ENCODE assay signal across 26 mouse cellular contexts in the genomic region with DNA sequence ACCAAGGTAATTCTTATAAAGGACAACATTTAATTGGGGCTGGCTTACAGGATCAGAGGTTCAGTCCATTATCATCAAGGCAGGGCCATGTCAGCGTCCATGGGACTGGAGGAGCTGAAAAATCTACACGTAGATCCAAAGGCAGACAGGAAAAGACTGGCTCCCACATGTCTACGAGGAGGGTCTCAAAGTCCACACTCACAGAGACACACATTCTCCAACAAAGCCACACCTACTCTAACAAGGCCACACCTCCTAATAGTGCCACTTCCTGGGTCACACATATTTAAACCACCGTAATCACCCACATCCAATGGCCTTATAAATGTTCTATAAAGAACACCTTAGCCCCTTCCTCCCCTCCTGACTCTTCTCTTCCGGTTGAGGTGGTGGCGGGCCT. TPM values are rescaled to one million over a fixed set of nuclear protein-coding genes. Genes with fewer than 3 reads are reported as not detected.
DNase-seq lines count a peak whose midpoint lies in the region; ATAC-seq and TF ChIP-seq lines count a peak whose summit lies in the region.
"Had no signal": no experiment of that assay in that cellular context is flagged by ENCODE, and none has a peak within 500 bp of the region (broad histone marks: within the 10 kb centered on the region; RNA-seq: fewer than 3 reads in every experiment).

No protein-coding gene starts in this region.

- no peak overlapping the region for H3K4me2 ChIP-seq in liver, postnatal 0 days (ENCODE audit: low read depth, low read length)
- no peak overlapping the region for H3K4me2 ChIP-seq in liver, embryonic 12.5 days
- H3K4me2 ChIP-seq in intestine, embryonic 15.5 days (replicated peaks) = no peak overlapping the region
- H3K4me2 ChIP-seq: embryonic facial prominence, embryonic 12.5 days; embryonic facial prominence, embryonic 15.5 days; heart, embryonic 12.5 days; heart, embryonic 15.5 days; hindbrain, embryonic 14.5 days had no signal

- no peaks in the 10 kb centered on the region for H3K27me3 ChIP-seq in liver, postnatal 0 days (ENCODE audit: insufficient read depth, low read length)
- H3K27me3 ChIP-seq in liver, embryonic 12.5 days (replicated peaks) = peaks cover 8% of the 10 kb centered on the region; the same call in 1 of the 2 replicates
- H3K27me3 ChIP-seq in intestine, embryonic 15.5 days (replicated peaks) = no peaks in the 10 kb centered on the region
- no peaks in the 10 kb centered on the region for H3K27me3 ChIP-seq in small intestine, adult 2 months (ENCODE audit: control insufficient read depth, insufficient read depth, low read length)
- H3K27me3 ChIP-seq: embryonic facial prominence, embryonic 15.5 days; heart, embryonic 12.5 days; heart, embryonic 15.5 days had no signal

- ATAC-seq in liver, postnatal 0 days = no peak
- no peak for ATAC-seq in liver, embryonic 12.5 days
- peak; percentile 54 for ATAC-seq in intestine, embryonic 15.5 days
- ATAC-seq: activated CD4-positive, CD25-positive, alpha-beta regulatory T cell, adult 4 months; CD4-positive, CD25-positive, alpha-beta regulatory T cell, adult 4 months; forebrain, embryonic 14.5 days; forebrain, postnatal 0 days; hindbrain, postnatal 0 days had no signal

- peaks cover 22% of the 10 kb centered on the region for H3K4me1 ChIP-seq in liver, postnatal 0 days (ENCODE audit: insufficient read depth)
- peaks cover 31% of the 10 kb centered on the region for H3K4me1 ChIP-seq in liver, embryonic 12.5 days
- H3K4me1 ChIP-seq in intestine, embryonic 15.5 days (replicated peaks) = peaks cover 12% of the 10 kb centered on the region; the same call in 1 of the 2 replicates
- peaks cover 10% of the 10 kb centered on the region for H3K4me1 ChIP-seq in small intestine, adult 2 months (ENCODE audit: control insufficient read depth, insufficient read depth, insufficient read length, low read length)

- H3K9ac ChIP-seq in liver, postnatal 0 days (replicated peaks) = no peak overlapping the region
- H3K9ac ChIP-seq in liver, embryonic 12.5 days = no peak overlapping the region
- no peak overlapping the region for H3K9ac ChIP-seq in intestine, embryonic 15.5 days
- H3K9ac ChIP-seq: embryonic facial prominence, embryonic 12.5 days; embryonic facial prominence, embryonic 15.5 days; forebrain, postnatal 0 days; heart, embryonic 12.5 days; heart, embryonic 15.5 days; hindbrain, embryonic 14.5 days had no signal

- no peak overlapping the region for H3K27ac ChIP-seq in liver, postnatal 0 days (ENCODE audit: low read depth)
- H3K27ac ChIP-seq in liver, embryonic 12.5 days = no peak overlapping the region
- H3K27ac ChIP-seq in intestine, embryonic 15.5 days = no peak overlapping the region
- peak overlapping the region; percentile 54; the same call in 1 of the 2 replicates for H3K27ac ChIP-seq in small intestine, adult 2 months (ENCODE audit: insufficient read depth, low read depth, low read length)
- H3K27ac ChIP-seq: embryonic facial prominence, embryonic 12.5 days; embryonic facial prominence, embryonic 15.5 days; gastrocnemius, adult 2 months; heart, embryonic 15.5 days; hindbrain, embryonic 14.5 days; hindbrain, postnatal 0 days had no signal

- TF ChIP-seq POLR2A in small intestine, adult 2 months (IDR thresholded peaks at IDR 0.05; ENCODE audit: low read depth, low read length) = no peak

- peak; percentile 2 for DNase-seq in liver, postnatal 0 days
- DNase-seq in R1 (ENCODE audit: low read depth, low spot score) = peak; percentile 14
- DNase-seq in right cerebral cortex, postnatal 36 days (ENCODE audit: low spot score in 2 of 2) = no peak
- DNase-seq: adrenal gland, adult 8-10 months; cerebellum, adult 11 months; cerebellum, adult 2 months; cerebellum, adult 9-11 months; cerebellum, postnatal 25 days; forebrain, postnatal 0 days; gastrocnemius, adult 2 months; gastrocnemius, postnatal 14 days; heart, adult 18-20 months; heart, postnatal 10 days; heart, postnatal 4 days had no signal

- TF ChIP-seq EP300 in liver, postnatal 0 days (IDR thresholded peaks at IDR 0.05; ENCODE audit: low read depth) = no peak

- no peaks in the 10 kb centered on the region for H3K9me3 ChIP-seq in liver, postnatal 0 days (ENCODE audit: low read length)
- no peaks in the 10 kb centered on the region for H3K9me3 ChIP-seq in liver, embryonic 12.5 days (replicated peaks)
- H3K9me3 ChIP-seq in intestine, embryonic 15.5 days = no peaks in the 10 kb centered on the region
- H3K9me3 ChIP-seq: embryonic facial prominence, embryonic 12.5 days; embryonic facial prominence, embryonic 15.5 days; heart, embryonic 12.5 days; heart, embryonic 15.5 days had no signal

- H3K4me3 ChIP-seq in liver, postnatal 0 days (ENCODE audit: low read depth, low read length) = no peak overlapping the region
- no peak overlapping the region for H3K4me3 ChIP-seq in liver, embryonic 12.5 days
- H3K4me3 ChIP-seq in intestine, embryonic 15.5 days (replicated peaks) = no peak overlapping the region
- no peak overlapping the region for H3K4me3 ChIP-seq in small intestine, adult 2 months (ENCODE audit: low read depth, low read length)
- H3K4me3 ChIP-seq: embryonic facial prominence, embryonic 12.5 days; embryonic facial prominence, embryonic 15.5 days; gastrocnemius, adult 2 months; heart, embryonic 12.5 days; heart, embryonic 15.5 days had no signal

- no peaks in the 10 kb centered on the region for H3K36me3 ChIP-seq in liver, postnatal 0 days (replicated peaks; ENCODE audit: insufficient read depth, low read length)
- H3K36me3 ChIP-seq in liver, embryonic 12.5 days = no peaks in the 10 kb centered on the region
- H3K36me3 ChIP-seq in intestine, embryonic 15.5 days = no peaks in the 10 kb centered on the region
- no peaks in the 10 kb centered on the region for H3K36me3 ChIP-seq in small intestine, adult 2 months (ENCODE audit: control insufficient read depth, insufficient read depth, low read length)
- H3K36me3 ChIP-seq: embryonic facial prominence, embryonic 12.5 days; embryonic facial prominence, embryonic 15.5 days; heart, embryonic 12.5 days; heart, embryonic 15.5 days had no signal

- no peak for TF ChIP-seq CTCF in liver, postnatal 0 days (IDR thresholded peaks at IDR 0.05; ENCODE audit: low read depth)
- TF ChIP-seq CTCF in small intestine, adult 2 months (IDR thresholded peaks at IDR 0.05; ENCODE audit: extremely low read depth, insufficient read length, insufficient replicate concordance, low read depth, low read length) = no peak

- WGBS in liver, postnatal 0 days (ENCODE audit: insufficient replicate concordance) = 79% methylated on average over 6 of the region's 6 CpGs
- 71% methylated on average over 6 of the region's 6 CpGs for WGBS in liver, embryonic 12.5 days (ENCODE audit: insufficient replicate concordance)
- WGBS in intestine, embryonic 15.5 days = 74% methylated on average over 6 of the region's 6 CpGs
- WGBS in small intestine, adult 2 months = 55% methylated on average over 6 of the region's 6 CpGs

RNA-seq across cellular contexts. Expression of gene Il4ra, which starts 5.2 kb away (rescaled TPM):
- polyA plus RNA-seq in liver, postnatal 0 days (2015; fragmentation: Nextera tagmentation; extraction: Ambion mirVana) = 8.7 and 9.5 TPM in 2 replicates
- polyA plus RNA-seq in liver, embryonic 12.5 days (2016; fragmentation: Nextera tagmentation; extraction: Ambion mirVana) = 4.1 and 5.2 TPM in 2 replicates
- 10.4 and 11.8 TPM in 2 replicates for polyA plus RNA-seq in intestine, embryonic 15.5 days (2015; fragmentation: Nextera tagmentation; extraction: Ambion mirVana)
- 31.8 and 51.7 TPM in 2 replicates for polyA plus RNA-seq in small intestine, adult 2 months (2012; rRNA removed)

RNA-seq across cellular contexts. Expression of gene Nsmce1, which starts 55.3 kb away (rescaled TPM):
- polyA plus RNA-seq in liver, postnatal 0 days (2015; fragmentation: Nextera tagmentation; extraction: Ambion mirVana) = 47.6 and 49.2 TPM in 2 replicates
- 97.0 and 97.7 TPM in 2 replicates for polyA plus RNA-seq in liver, embryonic 12.5 days (2016; fragmentation: Nextera tagmentation; extraction: Ambion mirVana)
- 120 TPM in 2 replicates for polyA plus RNA-seq in intestine, embryonic 15.5 days (2015; fragmentation: Nextera tagmentation; extraction: Ambion mirVana)
- 16.7 and 35.8 TPM in 2 replicates for polyA plus RNA-seq in small intestine, adult 2 months (2012; rRNA removed)

RNA-seq across cellular contexts. Expression of gene Il21r, which starts 56.5 kb away (rescaled TPM):
- polyA plus RNA-seq in liver, postnatal 0 days (2015; fragmentation: Nextera tagmentation; extraction: Ambion mirVana) = 0.70 TPM in 2 replicates
- polyA plus RNA-seq in liver, embryonic 12.5 days (2016; fragmentation: Nextera tagmentation; extraction: Ambion mirVana) = 1.1 and 1.4 TPM in 2 replicates
- 0.32 and 0.52 TPM in 2 replicates for polyA plus RNA-seq in intestine, embryonic 15.5 days (2015; fragmentation: Nextera tagmentation; extraction: Ambion mirVana)
- polyA plus RNA-seq in small intestine, adult 2 months (2012; rRNA removed) = 9.4 and 13.4 TPM in 2 replicates

Comparison
In these comparisons a context has a peak if more than half of its experiments do, and no peak if none do; other contexts are left out.
1. DNase-seq: peak in liver, postnatal 0 days (single experiment) and R1 (single experiment); none in right cerebral cortex, postnatal 36 days (0 of 2).